Mouse (Mus musculus): ENCODE measurements around the gene Btg4.

GRCm38 (mm10) chr9:51161771-51162388 is 101.2 kb downstream of the Btg4 start:
- TF ChIP-seq POLR2A (IDR thresholded peaks at IDR 0.05; ENCODE audit: extremely low read depth, insufficient read depth, low read length) (no peak), CTCF (IDR thresholded peaks at IDR 0.05; ENCODE audit: extremely low read depth, insufficient read depth, low read length) (peak; percentile 98)

Data from cortical plate, adult 2 months (tissue).